Mouse (Mus musculus) retina, adult 2 months (tissue): ENCODE measurements around the gene Mup9.
"Not testable (repeated sequence)": the region's sequence is repeated elsewhere in the genome, so short reads cannot be mapped to it uniquely, and the experiment has no call there.

Source experiments
- DNase-seq: peaks from one replicate; pipeline ENCODE4 v3.0.0-alpha.2; 2012; ENCODE audit warnings: low read depth, low spot score

Mup9 gene

GRCm38 (mm10) chr4:60421852-60422251, at the start of gene Mup9:
TSS of gene Mup9 (minus strand) at chr4:60421952.
- not testable (repeated sequence) for DNase-seq
